Mouse (Mus musculus) liver, postnatal 0 days (tissue): Measurements from ENCODE around the gene Yap1.
A peak's percentile ranks its signal among the peaks of the same experiment; 100 is the strongest.

Source experiments
- CTCF ChIP-seq: sonication (generic); IDR thresholded peaks from 2 replicates; pipeline ENCODE4 v1.5.1; 2016; ENCODE audit warnings: antibody characterized with exemption, low read depth
- EP300 ChIP-seq: IDR thresholded peaks from 2 replicates; pipeline ENCODE4 v1.6.1; 2016; ENCODE audit warnings: antibody characterized with exemption, low read depth, mild to moderate bottlenecking

GRCm38 (mm10) chr9:7963867-7964266 is 40.5 kb downstream of the Yap1 start:
- TF ChIP-seq CTCF (no peak), EP300 (peak; percentile 93)
